Mouse (Mus musculus) liver (tissue): Measurements from ENCODE around the gene Hivep3.

Experiments
- DNase-seq: peaks from one replicate; pipeline ENCODE4 v3.0.0-alpha.2; 2020; ENCODE audit warnings: mixed read lengths

Hivep3 gene

GRCm38 (mm10) chr4:119875592-119875991, 142.0 kb downstream of the Hivep3 start:
- DNase-seq: no peak

DNA sequence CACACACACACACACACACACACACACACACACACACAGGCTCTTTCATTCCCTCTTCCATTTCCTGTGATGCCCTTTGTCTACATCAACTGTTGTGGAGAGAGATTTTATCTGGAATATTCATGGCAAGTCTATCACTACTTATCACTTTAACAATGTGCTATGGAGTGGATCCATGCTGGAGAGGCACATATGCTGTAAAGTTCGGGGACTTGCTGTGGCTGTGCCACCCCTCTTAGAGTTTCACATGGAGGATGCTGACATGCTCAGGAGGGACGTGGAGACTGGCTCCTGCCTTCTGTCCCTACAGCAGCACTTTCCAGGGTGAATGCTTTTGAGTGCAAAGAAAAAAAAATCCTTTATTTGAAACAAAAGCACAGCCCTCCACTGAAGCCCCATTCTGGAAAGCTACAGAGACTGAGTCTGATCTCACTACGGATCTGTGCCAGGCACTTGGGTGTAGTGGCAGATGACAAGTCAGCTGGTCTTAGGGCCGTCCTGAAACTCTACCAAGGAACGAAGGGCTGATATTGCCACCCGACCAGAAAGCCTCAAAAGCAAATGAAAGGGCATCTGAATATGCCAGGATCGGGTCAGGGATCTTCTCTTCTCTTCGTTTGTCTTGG, 143.1 kb downstream of the Hivep3 start:
- DNase-seq: no peak

DNA sequence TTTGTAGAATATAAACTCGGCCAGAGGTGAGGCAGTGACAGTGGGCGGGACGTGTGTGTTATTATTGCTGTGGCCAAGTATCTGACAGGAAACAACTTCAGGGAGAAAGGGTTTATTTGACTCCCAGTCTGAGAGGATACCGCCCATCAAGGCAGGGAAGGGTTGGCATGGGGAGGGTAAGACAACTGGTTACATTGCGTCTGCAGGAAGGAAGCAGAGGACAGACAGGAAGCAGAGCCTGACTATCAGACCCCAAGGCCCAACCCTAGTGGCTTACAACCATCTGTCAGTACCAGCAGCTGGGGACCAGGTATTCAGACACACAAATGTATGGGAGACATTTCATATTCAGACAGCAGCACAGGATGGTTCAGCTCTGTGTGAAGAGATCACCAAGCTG, 144.6 kb downstream of the Hivep3 start:
- no peak for DNase-seq

- no peak for DNase-seq
Observed at GRCm38 (mm10) chr4:119879671-119880070, 146.1 kb downstream of the Hivep3 start.

- DNase-seq: no peak
Observed at GRCm38 (mm10) chr4:119880270-119880669, 146.7 kb downstream of the Hivep3 start.

- no peak for DNase-seq
Observed at GRCm38 (mm10) chr4:119881292-119881691, 147.7 kb downstream of the Hivep3 start.

DNA sequence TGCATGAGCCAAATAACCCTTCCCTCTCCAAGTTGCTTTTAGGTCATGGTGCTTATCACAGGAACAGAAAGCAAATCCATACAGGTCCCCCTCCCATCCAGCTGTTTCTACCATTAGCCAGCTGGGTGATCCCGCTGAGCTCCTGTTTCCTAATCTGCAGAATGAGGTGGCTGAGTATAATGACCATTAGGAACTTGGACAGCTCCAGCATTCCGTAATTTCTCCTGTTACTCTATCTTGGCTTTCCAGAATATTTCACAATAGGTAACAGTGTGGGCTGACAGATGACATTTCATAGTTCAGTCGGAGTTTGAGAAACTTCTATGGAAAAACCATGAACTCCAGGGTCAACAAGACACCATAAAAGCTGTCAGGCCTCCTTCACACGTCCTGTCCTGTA, 148.8 kb downstream of the Hivep3 start:
- no peak for DNase-seq

- DNase-seq: no peak
Observed at GRCm38 (mm10) chr4:119882814-119883213, 149.2 kb downstream of the Hivep3 start.

- no peak for DNase-seq
Observed at GRCm38 (mm10) chr4:119886621-119887020, 153.0 kb downstream of the Hivep3 start.

DNA sequence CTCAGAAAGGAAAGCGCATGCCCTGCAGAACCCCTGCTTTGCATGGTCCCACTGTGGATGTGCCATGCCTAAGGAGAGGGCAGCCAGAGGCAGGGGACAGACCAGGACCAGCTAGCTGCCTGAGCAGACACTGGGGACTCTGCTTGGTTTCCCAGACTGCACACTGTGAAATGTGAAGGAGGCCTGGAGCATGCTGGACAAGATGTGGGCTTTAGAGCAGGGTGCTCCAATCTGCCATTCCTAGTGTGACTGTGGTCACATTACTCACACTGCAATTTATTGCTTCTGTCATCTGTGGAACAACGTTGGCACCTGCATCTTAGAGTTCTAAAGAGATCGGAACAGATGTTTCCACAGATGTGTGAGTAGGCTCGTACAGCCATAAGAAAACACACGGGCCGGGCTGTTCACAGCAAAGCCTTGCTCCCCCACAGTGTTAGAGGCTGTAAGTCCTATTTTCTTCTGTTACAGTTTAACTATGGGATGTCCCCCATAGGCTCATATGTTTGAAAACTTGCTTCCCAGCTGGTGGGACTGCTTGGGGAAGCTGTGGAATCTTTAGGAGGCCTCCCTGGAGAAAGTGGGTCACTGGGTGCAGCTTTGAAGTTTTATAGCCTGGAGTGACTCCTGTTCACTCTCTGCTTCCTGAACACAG, 154.1 kb downstream of the Hivep3 start:
- DNase-seq: no peak

- DNase-seq: no peak
Observed at GRCm38 (mm10) chr4:119889760-119890159, 156.2 kb downstream of the Hivep3 start.

DNA sequence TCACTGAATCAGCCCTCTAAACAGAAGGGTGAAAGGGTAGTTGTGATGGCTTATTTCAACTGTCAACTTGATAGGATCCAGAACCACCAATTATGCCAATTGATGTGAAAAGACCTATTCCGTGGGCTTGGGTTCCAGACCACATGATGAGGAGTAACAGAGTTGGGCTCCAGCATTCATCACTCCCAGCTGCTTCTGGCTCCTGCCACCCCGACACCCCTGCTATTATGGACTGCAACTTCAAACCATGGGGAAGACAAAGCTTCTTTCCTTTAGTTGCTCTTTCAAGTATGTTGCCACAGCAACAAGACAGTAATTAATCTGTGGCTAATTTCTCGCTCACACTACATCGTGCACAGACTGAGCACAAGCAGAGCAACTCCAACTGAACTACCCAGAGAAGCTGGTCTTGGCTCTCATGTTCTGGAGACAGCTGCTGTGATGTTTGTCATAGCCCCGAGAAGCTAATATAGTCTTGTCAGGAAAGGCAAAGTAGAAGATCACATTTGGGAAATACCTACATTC, 159.7 kb downstream of the Hivep3 start:
- DNase-seq: no peak

DNA sequence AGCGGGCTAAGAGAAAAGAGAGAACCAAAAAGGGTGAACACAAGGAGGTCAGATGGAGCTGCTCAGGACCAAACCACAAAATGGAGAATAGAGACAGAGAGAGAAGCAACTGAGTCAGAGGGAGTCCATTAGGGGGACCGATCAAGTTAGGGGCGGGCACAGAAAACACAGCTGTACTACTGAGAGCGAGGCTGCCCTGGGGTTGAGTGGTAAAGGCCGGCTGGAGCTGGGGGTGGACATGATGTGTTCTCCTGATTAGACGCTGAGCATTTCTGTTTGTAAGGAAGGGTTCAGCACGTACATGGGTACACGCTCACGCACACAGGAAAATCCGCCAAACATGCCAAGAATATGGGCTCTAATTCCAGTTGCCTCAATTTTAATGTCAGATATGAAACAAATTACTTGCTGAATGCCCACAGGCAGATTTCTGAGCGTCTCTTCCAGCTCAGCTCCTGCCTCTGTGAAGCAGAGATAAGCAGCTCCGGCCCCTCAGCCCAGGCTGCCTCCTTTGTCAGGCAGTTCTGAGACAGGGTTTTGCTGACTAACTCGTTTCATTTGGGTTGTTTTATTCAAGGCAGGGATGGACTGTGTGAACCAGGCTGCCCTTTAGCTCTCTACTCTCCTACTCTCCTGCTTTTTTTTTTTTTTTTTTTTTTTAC, 161.3 kb downstream of the Hivep3 start:
- peak; percentile 89 for DNase-seq

DNA sequence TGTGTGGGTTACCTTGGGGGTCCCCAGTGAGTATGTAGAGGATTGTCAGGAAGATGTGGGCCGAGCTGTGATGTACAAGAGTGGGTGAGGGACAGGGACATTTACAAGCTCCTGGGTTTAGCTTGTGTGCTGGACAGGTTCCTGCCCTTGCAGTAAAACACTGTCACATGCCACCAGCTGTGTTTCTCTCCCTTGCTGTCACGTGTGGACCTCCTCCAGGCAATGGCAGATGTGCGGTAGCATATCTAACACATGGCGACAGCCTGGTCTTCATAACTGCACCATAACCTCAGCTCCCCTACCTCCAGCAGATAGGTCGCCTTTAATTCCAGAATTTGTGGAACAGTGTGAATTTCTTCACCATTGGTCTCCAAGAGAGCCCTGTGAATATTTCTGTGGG, 161.9 kb downstream of the Hivep3 start:
- DNase-seq: peak; percentile 40

GRCm38 (mm10) chr4:119896572-119896971, 163.0 kb downstream of the Hivep3 start:
- DNase-seq: no peak

DNA sequence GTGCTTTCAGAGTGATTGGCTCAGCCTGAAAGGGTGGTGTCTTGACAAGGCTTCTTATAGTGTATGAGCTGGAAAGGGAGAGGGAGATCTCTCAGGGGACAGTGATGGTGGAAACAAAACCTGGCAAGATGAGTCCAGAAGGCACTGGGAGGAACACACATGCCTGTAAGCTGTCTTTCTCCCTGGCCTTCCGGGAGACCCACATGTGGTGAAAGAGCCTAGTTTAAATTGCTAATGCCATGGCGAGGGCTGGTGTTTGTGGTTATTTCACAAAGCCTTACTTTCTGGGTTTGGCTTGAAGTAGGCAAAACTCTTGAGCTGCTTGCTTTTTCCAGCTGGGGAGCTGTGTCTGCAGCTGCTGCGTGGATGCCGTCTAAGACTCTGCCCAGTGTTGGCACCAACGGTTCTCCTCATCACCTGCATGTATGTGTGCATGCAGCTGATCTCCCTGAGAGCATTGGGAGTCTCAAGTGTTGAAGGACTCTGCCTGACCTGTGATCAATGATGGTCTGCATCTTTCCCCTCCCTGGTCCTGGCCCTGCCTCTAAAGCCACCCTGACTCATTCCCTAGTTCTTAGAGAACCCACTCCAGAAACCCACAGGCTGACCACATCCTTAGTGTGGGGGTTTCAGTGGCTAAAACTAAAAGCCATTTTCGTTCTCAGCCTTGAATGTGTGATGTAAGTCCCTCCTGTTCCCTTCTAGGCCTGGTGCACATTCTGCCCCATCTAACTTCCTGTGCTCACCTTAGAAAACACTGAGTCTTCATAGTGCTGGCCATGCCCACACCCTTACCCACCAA, 163.7 kb downstream of the Hivep3 start:
- no peak for DNase-seq

DNA sequence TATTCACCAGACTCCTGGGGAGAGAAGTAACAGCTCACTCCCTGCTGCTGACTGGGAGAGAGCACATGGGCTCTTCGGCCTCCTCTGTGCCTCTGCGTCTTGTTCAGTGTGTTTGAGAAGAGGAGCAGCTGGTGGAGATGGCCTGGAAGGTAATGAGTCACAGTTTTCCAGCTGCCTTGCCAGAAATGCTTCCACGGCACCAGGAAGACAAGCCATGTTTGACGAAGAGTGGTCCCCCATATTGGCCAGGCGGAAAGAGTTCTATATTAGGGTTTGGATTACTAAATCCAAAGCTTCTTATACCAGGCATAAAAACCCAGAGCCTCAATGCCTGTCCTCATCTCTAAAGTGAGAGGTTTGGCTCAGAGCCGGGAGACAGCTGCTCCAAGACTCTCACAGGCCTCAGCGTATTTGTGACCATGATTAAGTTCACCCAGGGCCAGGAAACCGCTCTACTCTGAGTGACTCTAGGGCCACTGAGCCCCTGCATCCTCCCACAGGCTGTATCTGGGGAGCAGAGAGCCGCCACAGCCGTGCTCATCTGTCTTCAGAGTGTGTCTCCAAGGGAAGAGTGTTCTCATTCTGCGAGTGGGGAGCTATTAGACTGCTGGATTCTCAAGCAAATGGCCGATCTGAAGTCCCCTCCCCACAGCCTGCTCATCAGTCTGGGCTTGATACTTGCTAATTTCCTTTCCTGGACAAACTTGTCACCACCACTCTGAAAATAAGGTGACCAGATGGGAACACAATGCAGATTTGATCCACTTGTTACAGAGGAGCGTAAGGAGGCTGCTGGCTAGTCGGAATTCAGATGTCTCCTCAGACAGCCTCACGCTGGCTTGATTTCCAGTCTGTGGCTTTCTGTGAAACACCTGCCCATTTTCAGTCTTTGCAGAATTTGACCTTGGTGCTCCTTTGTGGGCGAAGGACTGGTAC, 168.2 kb downstream of the Hivep3 start:
- DNase-seq: no peak

DNA sequence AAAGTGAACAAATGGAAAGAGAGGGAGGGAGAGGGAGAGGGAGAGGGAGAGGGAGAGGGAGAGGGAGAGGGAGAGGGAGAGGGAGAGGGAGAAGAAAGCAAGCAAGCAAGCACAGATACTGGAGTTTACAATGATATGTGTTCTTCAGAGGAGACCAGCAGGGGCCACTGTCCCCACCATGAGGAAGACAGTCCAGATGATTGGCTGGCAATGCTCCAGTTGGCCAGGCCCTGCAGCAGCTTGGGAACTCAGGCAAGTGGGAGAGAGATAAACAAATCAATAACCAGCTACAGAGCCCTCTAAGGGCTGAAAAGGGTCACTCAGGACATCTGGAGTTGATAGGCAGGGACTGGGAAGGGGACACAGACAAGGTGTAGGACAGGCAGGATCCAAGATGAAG, 169.7 kb downstream of the Hivep3 start:
- no peak for DNase-seq

DNA sequence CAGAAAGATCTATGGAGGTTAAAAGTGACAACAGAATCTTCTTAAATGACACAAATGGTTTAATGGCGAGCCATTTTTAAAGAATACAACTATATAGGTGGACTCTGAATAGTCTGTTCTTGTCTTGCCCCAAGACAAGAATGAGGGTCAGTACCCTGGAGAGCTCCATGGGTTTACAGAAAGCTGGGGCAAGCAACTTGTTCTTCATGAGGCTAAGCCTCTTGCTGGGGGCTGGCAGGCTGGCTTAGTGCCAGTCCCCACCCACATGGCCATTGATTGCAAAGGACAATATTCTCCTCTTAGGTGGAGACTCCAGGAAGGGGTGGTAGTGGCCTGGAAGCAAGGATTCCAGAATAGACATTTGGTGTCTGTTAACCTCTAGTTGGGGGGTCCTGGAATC, 170.2 kb downstream of the Hivep3 start:
- peak; percentile 39 for DNase-seq

- DNase-seq: no peak
Observed at GRCm38 (mm10) chr4:119904296-119904695, 170.7 kb downstream of the Hivep3 start.

- no peak for DNase-seq
Observed at GRCm38 (mm10) chr4:119907106-119907505, 173.5 kb downstream of the Hivep3 start.
